Mouse (Mus musculus) intestine, embryonic 14.5 days (tissue): ENCODE data around the gene 3110082I17Rik. TPM values are rescaled to one million over a fixed set of nuclear protein-coding genes. Genes with fewer than 3 reads are reported as not detected.

Source experiments
- ATAC-seq: fragments of 200-750 bp; cut with Nextera tagmentation; replicated peaks from 2 replicates; pipeline ENCODE4 v1.8.0; 2017; ENCODE audit warnings: low read depth, moderate number of reproducible peaks, moderate TSS enrichment, moderate library complexity; ENCODE audit not compliant: low FRiP score, low TSS enrichment
- DNase-seq: peaks from one replicate; pipeline ENCODE4 v3.0.0-alpha.2; 2018; ENCODE audit warnings: low spot score
- H3K27ac ChIP-seq: fragments of 300-500 bp; sonication (generic); 2 replicates; pipeline ENCODE4 v1.5.1; 2014; ENCODE audit warnings: low read depth, mild to moderate bottlenecking, control low read depth
- H3K27me3 ChIP-seq: fragments of 300-500 bp; sonication (generic); replicated peaks from 2 replicates; pipeline ENCODE4 v1.6.1; 2014; ENCODE audit warnings: low read length, control low read depth; ENCODE audit not compliant: control insufficient read depth, insufficient read depth
- H3K36me3 ChIP-seq: fragments of 300-500 bp; sonication (generic); 2 replicates; pipeline ENCODE4 v1.6.1; 2014; ENCODE audit warnings: low read length, control low read depth; ENCODE audit not compliant: control insufficient read depth, insufficient read depth
- H3K4me1 ChIP-seq: fragments of 300-500 bp; sonication (generic); replicated peaks from 2 replicates; pipeline ENCODE4 v1.6.1; 2014; ENCODE audit warnings: low read length, control low read depth, mixed read lengths; ENCODE audit not compliant: control insufficient read depth, insufficient read depth
- H3K4me2 ChIP-seq: fragments of 300-500 bp; sonication (generic); 2 replicates; pipeline ENCODE4 v1.6.1; 2014; ENCODE audit warnings: low read length
- H3K4me3 ChIP-seq: fragments of 300-500 bp; sonication (generic); 2 replicates; pipeline ENCODE4 v1.5.1; 2014; ENCODE audit warnings: low read depth, low read length, control low read depth, mixed read lengths
- H3K9ac ChIP-seq: fragments of 300-500 bp; sonication (generic); 2 replicates; pipeline ENCODE4 v1.6.1; 2014; ENCODE audit warnings: mild to moderate bottlenecking, low read length
- H3K9me3 ChIP-seq: fragments of 300-500 bp; sonication (generic); 2 replicates; pipeline ENCODE4 v1.6.1; 2016; ENCODE audit warnings: low read length, control low read depth; ENCODE audit not compliant: control insufficient read depth
- WGBS: fragments of 180-500 bp; shearing (Covaris S2); extraction: QIAGEN DNeasy Blood & Tissue Kit; methylation state at CpG from one replicate; pipeline ENCODE4 v1.1.7; 2014; 5-methylcytosine and 5-hydroxymethylcytosine counted together
- polyA plus RNA-seq: library from polyadenylated mRNA; unstranded; fragments of >200 nt; fragmentation: Nextera tagmentation; extraction: Ambion mirVana; gene quantifications from 2 replicates; pipeline ENCODE4 v1.2.1, GENCODE M21; 2014

3110082I17Rik gene
- polyA plus RNA-seq, 1 experiment from 2014 or later = 44.4 TPM

DNA sequence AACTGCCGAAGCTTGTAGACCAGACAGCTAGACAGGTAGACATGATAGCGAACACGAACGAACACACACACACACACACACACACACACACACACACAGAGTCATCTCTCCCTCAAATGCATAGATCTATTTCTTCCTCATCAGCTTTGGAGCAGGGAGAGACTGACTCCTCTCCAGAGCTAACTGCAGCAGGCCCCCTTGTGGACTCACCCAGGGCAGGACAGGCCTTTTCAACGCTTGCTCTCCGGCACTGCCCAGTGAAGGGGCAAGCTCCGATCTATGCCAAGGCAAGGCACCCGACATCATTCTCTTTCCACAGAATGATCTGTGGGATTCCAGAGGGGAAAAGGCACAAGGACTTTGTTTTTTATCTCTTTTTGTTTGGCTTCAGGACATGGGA, 15.1 kb downstream of the 3110082I17Rik start:
- Histone ChIP-seq H3K36me3 (no peaks in the 10 kb centered on the region), H3K9ac (no peak overlapping the region), H3K9me3 (no peaks in the 10 kb centered on the region), H3K27ac (no peak overlapping the region), H3K4me1 (peaks cover 11% of the 10 kb centered on the region), H3K27me3 (no peaks in the 10 kb centered on the region), H3K4me3 (no peak overlapping the region), H3K4me2 (no peak overlapping the region)
- 84% methylated on average over 8 of the region's 8 CpGs for WGBS
- no peak for ATAC-seq
- no peak for DNase-seq

DNA sequence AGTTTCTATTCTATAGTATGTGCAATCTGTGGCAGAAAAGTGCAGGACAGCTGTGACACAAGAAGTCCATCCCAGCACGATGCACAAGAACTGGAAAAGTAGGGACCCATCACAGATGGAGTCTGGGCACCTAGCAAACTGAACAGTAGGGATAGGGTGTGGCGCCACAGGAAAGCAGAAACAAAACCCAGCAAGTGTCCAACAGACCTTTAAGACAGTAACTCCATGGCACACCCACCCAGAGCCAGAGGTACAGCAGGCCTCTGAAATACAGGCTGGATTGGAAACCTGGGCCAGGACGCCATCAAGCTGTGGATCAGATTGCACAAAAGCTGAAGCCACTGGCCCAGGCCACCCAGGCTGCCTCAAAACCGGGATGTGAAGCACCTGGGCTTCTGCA, 17.4 kb downstream of the 3110082I17Rik start:
- DNase-seq (no peak), ATAC-seq (no peak)
- Histone ChIP-seq H3K27me3 (no peaks in the 10 kb centered on the region), H3K4me1 (no peaks in the 10 kb centered on the region), H3K9ac (no peak overlapping the region), H3K4me2 (no peak overlapping the region), H3K27ac (no peak overlapping the region), H3K9me3 (no peaks in the 10 kb centered on the region), H3K4me3 (no peak overlapping the region), H3K36me3 (no peaks in the 10 kb centered on the region)
- 75% methylated on average over 4 of the region's 4 CpGs for WGBS

DNA sequence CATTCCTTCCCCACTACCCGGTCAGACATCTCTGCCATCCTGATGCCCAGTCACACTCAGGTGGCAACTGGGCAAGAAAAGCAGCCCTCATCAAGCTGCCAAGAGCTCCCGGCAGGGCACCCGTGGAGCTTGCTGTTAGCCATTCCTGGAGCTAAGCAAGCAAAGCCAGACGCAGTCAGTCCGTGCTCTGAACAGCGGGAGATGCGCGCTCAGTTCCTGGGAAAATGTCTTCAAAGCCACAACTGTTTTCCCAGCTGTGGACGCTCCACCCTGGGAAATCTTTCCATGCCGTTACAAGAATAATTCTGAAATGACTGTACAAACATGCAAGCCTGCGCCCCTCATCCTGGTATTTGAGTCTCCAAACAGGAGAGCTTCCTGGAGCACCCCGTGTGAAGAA, 17.9 kb downstream of the 3110082I17Rik start:
- Histone ChIP-seq H3K4me3 (no peak overlapping the region), H3K27me3 (no peaks in the 10 kb centered on the region), H3K36me3 (no peaks in the 10 kb centered on the region), H3K4me1 (no peaks in the 10 kb centered on the region), H3K9ac (no peak overlapping the region), H3K27ac (no peak overlapping the region), H3K9me3 (no peaks in the 10 kb centered on the region), H3K4me2 (no peak overlapping the region)
- 83% methylated on average over 12 of the region's 12 CpGs for WGBS
- ATAC-seq (no peak), DNase-seq (no peak)

DNA sequence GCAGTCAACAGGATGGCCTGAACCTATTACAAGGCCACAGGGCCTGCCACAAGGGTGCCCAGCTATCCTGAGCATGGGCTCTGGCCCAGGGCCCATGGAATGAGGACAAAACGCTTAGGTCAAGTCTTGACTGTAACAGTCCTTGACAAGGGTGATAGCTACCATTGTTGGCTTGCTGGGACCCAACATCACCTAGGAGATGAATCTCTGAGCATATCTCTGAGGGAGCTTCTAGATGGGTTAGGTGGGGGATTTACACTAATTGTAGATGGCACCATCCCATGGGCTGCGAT, 18.7 kb downstream of the 3110082I17Rik start:
- no peak overlapping the region for H3K27ac ChIP-seq

DNA sequence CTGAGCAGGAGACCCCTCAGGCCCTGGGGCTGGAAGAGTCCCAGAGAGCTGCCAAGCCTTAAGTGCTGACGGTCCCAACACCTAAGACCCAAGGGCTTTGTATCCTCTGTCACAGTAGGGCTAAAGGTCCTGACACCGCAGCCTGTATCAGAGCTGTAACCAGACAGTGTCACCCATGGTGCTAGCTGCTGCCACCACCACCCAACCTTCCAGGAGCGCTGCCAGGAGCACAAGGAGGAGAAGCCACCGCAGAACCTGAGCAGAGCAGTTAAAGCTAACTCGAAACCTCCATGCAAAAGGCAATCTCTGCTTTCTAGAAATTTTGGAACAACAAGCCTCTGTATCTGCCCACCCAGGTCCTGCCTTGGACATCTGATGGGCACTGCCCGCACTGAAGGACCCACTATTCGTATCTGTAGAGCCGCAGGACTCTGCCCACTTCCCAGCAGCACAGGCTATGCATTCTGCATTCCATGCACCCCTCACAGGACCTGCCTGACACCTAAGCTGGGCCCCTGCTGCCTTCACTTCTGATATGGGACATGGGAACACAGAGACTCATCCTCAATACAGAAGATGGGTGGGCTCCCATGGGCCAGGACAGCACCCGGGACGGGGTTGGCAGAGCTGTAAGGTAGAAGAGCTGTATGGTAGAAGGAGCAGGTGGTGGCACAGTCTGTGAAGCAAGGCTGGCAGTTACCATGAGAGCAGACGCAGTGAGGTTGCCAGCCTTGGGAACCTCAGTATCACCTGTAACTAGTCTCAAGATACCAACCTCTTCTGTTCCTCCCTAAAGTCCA, 19.2 kb downstream of the 3110082I17Rik start:
- Histone ChIP-seq H3K4me2 (no peak overlapping the region), H3K36me3 (no peaks in the 10 kb centered on the region), H3K27ac (no peak overlapping the region), H3K9me3 (no peaks in the 10 kb centered on the region), H3K4me1 (no peaks in the 10 kb centered on the region), H3K27me3 (no peaks in the 10 kb centered on the region), H3K9ac (no peak overlapping the region), H3K4me3 (no peak overlapping the region)
- DNase-seq (no peak), ATAC-seq (no peak)
- WGBS = 91% methylated on average over 11 of the region's 11 CpGs

More for the DNA sequence above, 18.7 kb downstream of the 3110082I17Rik start:
- Histone ChIP-seq H3K4me3 (no peak overlapping the region), H3K4me1 (no peaks in the 10 kb centered on the region), H3K9me3 (no peaks in the 10 kb centered on the region), H3K9ac (no peak overlapping the region), H3K4me2 (no peak overlapping the region), H3K36me3 (no peaks in the 10 kb centered on the region), H3K27me3 (no peaks in the 10 kb centered on the region)
- ATAC-seq (no peak), DNase-seq (no peak)
- 96% methylated on average over 2 of the region's 2 CpGs for WGBS

DNA sequence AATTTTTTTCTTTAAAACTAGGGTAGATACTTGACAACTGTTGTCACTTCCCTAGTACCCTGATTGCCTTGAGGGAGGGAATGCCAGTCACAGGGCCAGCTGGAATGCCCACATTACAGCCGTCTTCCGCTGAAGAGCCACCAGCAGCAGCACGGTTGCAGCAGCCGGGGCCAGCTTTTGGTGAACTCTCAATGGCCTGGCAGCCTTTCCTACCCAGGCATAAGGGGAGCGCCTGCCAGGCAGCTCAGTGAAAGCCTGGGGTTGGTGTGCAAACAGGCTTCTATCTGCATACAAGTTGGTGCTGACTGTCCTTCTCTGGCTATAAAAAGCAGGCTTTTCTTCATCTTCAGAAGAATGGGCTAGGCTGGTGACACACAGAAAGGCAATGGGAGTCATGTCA, 19.9 kb downstream of the 3110082I17Rik start:
- no peak overlapping the region for H3K9ac ChIP-seq
- DNase-seq = no peak
- no peak overlapping the region for H3K4me3 ChIP-seq
- WGBS = 89% methylated on average over 5 of the region's 5 CpGs
- no peak overlapping the region for H3K27ac ChIP-seq
- H3K27me3 ChIP-seq = no peaks in the 10 kb centered on the region
- H3K4me1 ChIP-seq = no peaks in the 10 kb centered on the region
- ATAC-seq = no peak
- H3K4me2 ChIP-seq = no peak overlapping the region
- no peaks in the 10 kb centered on the region for H3K36me3 ChIP-seq
- H3K9me3 ChIP-seq = no peaks in the 10 kb centered on the region

DNA sequence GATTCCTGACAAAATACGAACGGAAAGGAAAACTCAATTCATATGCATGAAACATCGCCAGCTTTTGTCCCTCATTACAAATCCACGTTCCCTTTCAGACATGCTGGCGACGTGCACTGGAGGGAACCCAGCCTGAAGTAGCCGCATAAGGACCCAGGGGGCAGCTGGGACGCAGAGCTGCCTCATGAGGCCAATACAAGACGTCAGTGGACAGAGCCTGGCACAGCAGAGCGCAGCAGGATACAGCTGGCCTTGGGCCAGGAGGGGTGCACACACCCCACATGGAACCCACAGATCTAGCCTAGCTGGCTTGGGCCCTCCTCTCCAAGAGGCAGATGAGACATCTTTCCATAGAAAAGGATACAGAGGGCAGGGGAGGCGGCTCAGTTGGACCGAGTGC, 21.9 kb downstream of the 3110082I17Rik start:
- no peaks in the 10 kb centered on the region for H3K27me3 ChIP-seq
- no peaks in the 10 kb centered on the region for H3K4me1 ChIP-seq
- no peak for DNase-seq
- H3K36me3 ChIP-seq = no peaks in the 10 kb centered on the region
- ATAC-seq = no peak
- H3K27ac ChIP-seq = no peak overlapping the region
- H3K9ac ChIP-seq = no peak overlapping the region
- H3K4me2 ChIP-seq = no peak overlapping the region
- no peak overlapping the region for H3K4me3 ChIP-seq
- H3K9me3 ChIP-seq = no peaks in the 10 kb centered on the region
- WGBS = 87% methylated on average over 12 of the region's 12 CpGs

DNA sequence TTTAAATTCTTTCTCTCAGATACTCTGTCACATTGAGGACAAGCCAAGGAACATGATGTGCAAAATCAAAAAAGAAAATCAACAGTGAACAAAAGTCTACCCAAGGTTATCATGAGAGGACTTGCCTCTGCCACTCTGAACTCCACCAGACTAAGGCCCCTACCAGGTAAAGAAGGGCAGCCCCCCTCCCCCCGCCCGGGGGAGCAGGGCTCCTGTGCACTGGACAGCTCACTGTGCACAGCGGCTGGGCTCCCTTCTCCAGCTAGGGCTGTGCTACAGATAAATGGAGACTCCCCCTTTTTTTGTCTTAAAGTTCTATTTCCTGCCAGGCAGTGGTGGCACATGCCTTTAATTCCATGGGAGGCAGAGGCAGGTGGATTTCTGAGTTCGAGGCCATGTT, 22.6 kb downstream of the 3110082I17Rik start:
- H3K4me2 ChIP-seq = no peak overlapping the region
- WGBS = 94% methylated on average over 4 of the region's 4 CpGs
- no peak for ATAC-seq

DNA sequence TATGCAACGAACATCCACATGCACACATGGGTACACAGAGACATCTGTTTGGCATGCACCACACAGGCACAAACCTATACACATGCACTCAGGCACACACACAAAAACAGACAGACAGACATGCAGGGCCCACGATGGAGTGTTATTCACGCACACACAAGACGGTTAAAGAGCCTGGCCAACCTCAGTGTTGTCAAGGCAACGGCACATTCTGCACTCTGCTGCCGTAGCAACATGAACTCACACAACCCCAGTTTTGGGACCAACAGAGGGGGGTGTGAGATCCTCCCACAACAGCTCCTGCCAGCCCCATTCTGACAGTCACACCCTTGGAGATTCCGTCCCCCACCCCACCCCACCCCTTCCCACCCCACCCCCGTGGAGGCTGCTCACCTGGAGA, 25.4 kb downstream of the 3110082I17Rik start:
- DNase-seq (no peak), ATAC-seq (no peak)
- no peak overlapping the region for H3K4me2 ChIP-seq
- H3K9me3 ChIP-seq = no peaks in the 10 kb centered on the region
- no peak overlapping the region for H3K4me3 ChIP-seq
- WGBS = 46% methylated on average over 8 of the region's 8 CpGs
- H3K9ac ChIP-seq = no peak overlapping the region
- H3K36me3 ChIP-seq = no peaks in the 10 kb centered on the region
- no peaks in the 10 kb centered on the region for H3K27me3 ChIP-seq
- peaks cover 5% of the 10 kb centered on the region; the same call in 1 of the 2 replicates for H3K4me1 ChIP-seq
- H3K27ac ChIP-seq = no peak overlapping the region

More for the DNA sequence above, 22.6 kb downstream of the 3110082I17Rik start:
- no peaks in the 10 kb centered on the region for H3K27me3 ChIP-seq
- H3K4me3 ChIP-seq = no peak overlapping the region
- H3K27ac ChIP-seq = no peak overlapping the region
- H3K9ac ChIP-seq = no peak overlapping the region
- H3K4me1 ChIP-seq = no peaks in the 10 kb centered on the region
- H3K9me3 ChIP-seq = no peaks in the 10 kb centered on the region
- DNase-seq = no peak
- no peaks in the 10 kb centered on the region for H3K36me3 ChIP-seq
